Mouse (Mus musculus) left cerebral cortex, adult 18-20 months (tissue): ENCODE measurements at regions not wholly inside any gene's neighbourhood (a gene's known extent, or its start where the extent isn't known, plus 50 kb on each side); places are given as distances from the start of the nearest gene placed in this dataset.

Experiments
- DNase-seq, 2 experiments: peaks; one replicate each; pipeline ENCODE4 v3.0.0; 2021 to 2022; ENCODE audit warnings: low spot score in 2 of 2, mixed read lengths in 1 of 2

GRCm38 (mm10) chr12:99643016-99643415 lies 79.6 kb upstream of the Foxn3 start:
- no peak for DNase-seq

GRCm38 (mm10) chr12:99642131-99642895 lies 78.9 kb upstream of the Foxn3 start:
- DNase-seq, result no peak

- no peak for DNase-seq
Measured at GRCm38 (mm10) chr12:99641278-99641677, 77.9 kb upstream of the Foxn3 start.

GRCm38 (mm10) chr12:99640214-99641151 lies 77.1 kb upstream of the Foxn3 start:
- no peak for DNase-seq

GRCm38 (mm10) chr12:99639847-99640213 lies 76.4 kb upstream of the Foxn3 start:
- peak in 1 of 2 experiments; percentile 11 for DNase-seq

- DNase-seq, result no peak
Measured at GRCm38 (mm10) chr12:99639118-99639517, 75.7 kb upstream of the Foxn3 start.

GRCm38 (mm10) chr12:99637986-99638385 lies 74.6 kb upstream of the Foxn3 start:
- no peak for DNase-seq

- no peak for DNase-seq
Measured at GRCm38 (mm10) chr12:99636234-99636633, 72.9 kb upstream of the Foxn3 start.

- DNase-seq, result no peak
Measured at GRCm38 (mm10) chr12:99635361-99635760, 72.0 kb upstream of the Foxn3 start.

GRCm38 (mm10) chr12:99634726-99635125 lies 71.3 kb upstream of the Foxn3 start:
- DNase-seq, result no peak

GRCm38 (mm10) chr12:99633678-99634077 lies 70.3 kb upstream of the Foxn3 start:
- DNase-seq, result no peak

- DNase-seq, result no peak
Measured at GRCm38 (mm10) chr12:99632988-99633387, 69.6 kb upstream of the Foxn3 start.

- no peak for DNase-seq
Measured at GRCm38 (mm10) chr12:99629606-99630005, 66.2 kb upstream of the Foxn3 start.

GRCm38 (mm10) chr12:99628421-99628820 lies 65.0 kb upstream of the Foxn3 start:
- DNase-seq, result no peak

- DNase-seq, result peak; percentile 84 to 94
Measured at GRCm38 (mm10) chr12:99627898-99628231, 64.5 kb upstream of the Foxn3 start.

GRCm38 (mm10) chr12:99627201-99627897 lies 64.0 kb upstream of the Foxn3 start:
- peak; percentile 18 to 35 for DNase-seq

- no peak for DNase-seq
Measured at GRCm38 (mm10) chr12:99626147-99626546, 62.8 kb upstream of the Foxn3 start.

GRCm38 (mm10) chr12:99625094-99625493 lies 61.7 kb upstream of the Foxn3 start:
- no peak for DNase-seq

- no peak for DNase-seq
Measured at GRCm38 (mm10) chr12:99622238-99622637, 58.9 kb upstream of the Foxn3 start.

GRCm38 (mm10) chr12:99617241-99617804 lies 53.9 kb upstream of the Foxn3 start:
- no peak for DNase-seq

- DNase-seq, result no peak
Measured at GRCm38 (mm10) chr12:99614420-99614819, 51.0 kb upstream of the Foxn3 start.
